Mouse (Mus musculus) intestine, embryonic 16.5 days (tissue): ENCODE measurements around the gene Masp1. TPM values are rescaled to one million over a fixed set of nuclear protein-coding genes. Genes with fewer than 3 reads are reported as not detected.

Source experiments
- ATAC-seq: fragments of 200-750 bp; cut with Nextera tagmentation; 2 replicates; pipeline ENCODE4 v1.8.0; 2017; ENCODE audit warnings: moderate TSS enrichment, moderate library complexity
- H3K27ac ChIP-seq: fragments of 300-500 bp; sonication (generic); 2 replicates; pipeline ENCODE4 v1.5.1; 2014; ENCODE audit warnings: mild to moderate bottlenecking, low read length
- H3K27me3 ChIP-seq: fragments of 300-500 bp; sonication (generic); replicated peaks from 2 replicates; pipeline ENCODE4 v1.6.1; 2014; ENCODE audit warnings: low read length, control low read depth, mixed read lengths; ENCODE audit not compliant: control insufficient read depth, insufficient read depth
- H3K36me3 ChIP-seq: fragments of 300-500 bp; sonication (generic); 2 replicates; pipeline ENCODE4 v1.6.1; 2014; ENCODE audit warnings: low read length, control low read depth; ENCODE audit not compliant: control insufficient read depth, insufficient read depth
- H3K4me1 ChIP-seq: fragments of 300-500 bp; sonication (generic); 2 replicates; pipeline ENCODE4 v1.6.1; 2014; ENCODE audit warnings: low read length, control low read depth, mixed read lengths; ENCODE audit not compliant: control insufficient read depth, insufficient read depth
- H3K4me2 ChIP-seq: fragments of 300-500 bp; sonication (generic); 2 replicates; pipeline ENCODE4 v1.6.1; 2014; ENCODE audit warnings: low read depth, low read length, control low read depth
- H3K4me3 ChIP-seq: fragments of 300-500 bp; sonication (generic); 2 replicates; pipeline ENCODE4 v1.5.1; 2014; ENCODE audit warnings: mild to moderate bottlenecking, low read length
- H3K9ac ChIP-seq: fragments of 300-500 bp; sonication (generic); 2 replicates; pipeline ENCODE4 v1.6.1; 2014; ENCODE audit warnings: low read depth, low read length
- H3K9me3 ChIP-seq: fragments of 300-500 bp; sonication (generic); 2 replicates; pipeline ENCODE4 v1.6.1; 2016; ENCODE audit warnings: low read length, control low read depth; ENCODE audit not compliant: control insufficient read depth
- WGBS: fragments of 180-500 bp; shearing (Covaris S2); extraction: QIAGEN DNeasy Blood & Tissue Kit; methylation state at CpG from one replicate; pipeline ENCODE4 v1.1.7; 2014; 5-methylcytosine and 5-hydroxymethylcytosine counted together
- polyA plus RNA-seq: library from polyadenylated mRNA; unstranded; fragments of >200 nt; fragmentation: Nextera tagmentation; extraction: Ambion mirVana; gene quantifications from 2 replicates; pipeline ENCODE4 v1.2.1, GENCODE M21; 2015

Gene Masp1
- polyA plus RNA-seq, 1 experiment from 2014 or later: 4.3 TPM

DNA sequence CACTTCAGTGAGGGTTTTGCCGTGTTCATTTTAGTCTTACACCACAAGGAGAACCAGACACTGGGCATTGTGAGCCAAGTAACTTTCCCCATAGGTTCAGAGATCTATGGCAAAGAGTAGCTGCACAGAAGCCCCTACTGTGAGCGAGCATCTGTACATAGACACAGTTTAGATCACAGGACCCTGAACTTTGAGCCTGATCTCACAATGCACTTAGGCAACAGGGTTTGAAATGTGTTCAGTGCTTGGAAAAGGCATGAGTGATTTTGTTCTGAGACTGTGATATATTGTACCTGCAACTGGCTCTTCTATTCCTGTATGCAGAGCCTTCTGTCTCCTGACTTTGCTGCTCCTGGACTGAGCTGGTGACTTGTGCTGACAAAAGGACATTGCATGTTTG, 19.3 kb downstream of the Masp1 start:
- Histone ChIP-seq H3K9ac (no peak overlapping the region), H3K4me3 (no peak overlapping the region), H3K36me3 (no peaks in the 10 kb centered on the region), H3K27me3 (no peaks in the 10 kb centered on the region), H3K4me2 (no peak overlapping the region), H3K27ac (no peak overlapping the region), H3K9me3 (no peaks in the 10 kb centered on the region), H3K4me1 (peaks cover 10% of the 10 kb centered on the region; the same call in 1 of the 2 replicates)
- WGBS: 87% methylated on average over 2 of the region's 2 CpGs
- no peak for ATAC-seq

DNA sequence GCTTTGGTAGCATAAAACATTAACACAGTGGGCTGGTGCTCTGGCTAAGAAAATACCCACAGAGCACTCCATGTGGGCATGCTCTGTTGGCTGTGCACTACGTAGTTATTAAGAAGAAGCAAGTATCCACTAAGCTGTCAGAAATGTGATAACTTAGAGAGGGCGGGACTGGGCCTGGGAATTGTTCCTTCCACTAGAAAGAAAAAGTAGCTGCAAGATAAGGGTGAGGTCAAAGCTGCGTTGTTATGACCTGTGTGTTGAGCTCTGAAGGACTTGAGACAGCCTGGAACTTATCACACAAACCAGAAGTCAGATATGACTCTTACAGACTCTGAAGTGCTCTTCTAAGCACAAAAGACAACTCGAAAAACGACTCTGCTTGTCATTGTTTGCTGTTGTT, 20.1 kb downstream of the Masp1 start:
- H3K27ac ChIP-seq: no peak overlapping the region

DNA sequence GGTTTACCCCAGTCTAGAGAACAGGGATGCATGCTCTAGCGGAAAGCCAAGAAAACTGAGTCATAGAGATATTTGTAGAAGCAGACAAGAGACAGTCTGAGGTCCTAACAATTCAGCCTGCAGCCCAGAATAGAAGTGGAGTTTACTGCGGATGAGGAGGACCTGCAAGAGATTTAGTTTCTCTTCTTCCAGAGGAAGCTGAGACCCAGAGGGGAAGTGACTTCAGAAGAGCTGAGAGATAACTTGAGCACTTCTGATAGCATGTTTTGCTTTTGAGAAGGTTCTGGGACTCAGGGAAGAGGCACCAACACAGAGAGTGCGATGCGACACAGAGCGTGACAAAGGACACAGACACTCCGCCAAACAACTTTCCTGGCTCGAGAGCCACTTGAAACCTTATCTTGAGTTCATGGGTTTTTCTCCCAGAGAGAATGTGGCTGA, 21.9 kb downstream of the Masp1 start:
- peak overlapping the region; percentile 4; the same call in 1 of the 2 replicates for H3K27ac ChIP-seq
- H3K4me2 ChIP-seq: no peak overlapping the region
- peaks cover 10% of the 10 kb centered on the region; the same call in 1 of the 2 replicates for H3K4me1 ChIP-seq
- no peak overlapping the region for H3K4me3 ChIP-seq
- ATAC-seq: no peak
- H3K9me3 ChIP-seq: no peaks in the 10 kb centered on the region
- 58% methylated on average over 7 of the region's 7 CpGs for WGBS
- no peak overlapping the region for H3K9ac ChIP-seq
- H3K27me3 ChIP-seq: no peaks in the 10 kb centered on the region
- no peaks in the 10 kb centered on the region for H3K36me3 ChIP-seq

More for the DNA sequence above, 20.1 kb downstream of the Masp1 start:
- no peak overlapping the region for H3K4me3 ChIP-seq
- H3K4me1 ChIP-seq: peaks cover 10% of the 10 kb centered on the region; the same call in 1 of the 2 replicates
- H3K36me3 ChIP-seq: no peaks in the 10 kb centered on the region
- WGBS: 60% methylated on average over 5 of the region's 5 CpGs
- H3K9me3 ChIP-seq: no peaks in the 10 kb centered on the region
- no peak overlapping the region for H3K9ac ChIP-seq
- no peaks in the 10 kb centered on the region for H3K27me3 ChIP-seq
- no peak for ATAC-seq
- no peak overlapping the region for H3K4me2 ChIP-seq

DNA sequence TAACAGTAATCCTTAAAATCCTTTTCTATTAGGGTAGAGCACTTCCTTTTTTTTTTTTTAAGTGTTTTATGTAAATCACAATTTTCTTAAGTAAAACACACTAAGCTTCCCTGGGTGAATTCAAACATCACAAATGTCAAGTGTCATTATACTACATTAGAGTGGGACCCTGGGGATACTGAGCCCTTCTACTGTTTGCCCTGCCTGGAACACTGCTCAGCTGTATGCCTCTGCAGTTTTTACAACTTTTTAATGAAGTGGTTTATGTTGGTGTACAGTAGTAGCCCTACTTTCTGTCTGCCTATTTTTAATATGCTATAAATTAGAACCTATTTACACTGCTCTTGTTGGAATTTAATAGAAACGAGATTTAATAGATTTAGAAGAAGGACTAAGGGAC, 22.7 kb downstream of the Masp1 start:
- Histone ChIP-seq H3K4me1 (peaks cover 10% of the 10 kb centered on the region; the same call in 1 of the 2 replicates), H3K27ac (no peak overlapping the region), H3K4me2 (no peak overlapping the region), H3K9ac (no peak overlapping the region), H3K27me3 (no peaks in the 10 kb centered on the region), H3K36me3 (no peaks in the 10 kb centered on the region), H3K4me3 (no peak overlapping the region), H3K9me3 (no peaks in the 10 kb centered on the region)
- ATAC-seq: no peak
- 31% methylated on average over 1 of the region's 1 CpGs for WGBS

DNA sequence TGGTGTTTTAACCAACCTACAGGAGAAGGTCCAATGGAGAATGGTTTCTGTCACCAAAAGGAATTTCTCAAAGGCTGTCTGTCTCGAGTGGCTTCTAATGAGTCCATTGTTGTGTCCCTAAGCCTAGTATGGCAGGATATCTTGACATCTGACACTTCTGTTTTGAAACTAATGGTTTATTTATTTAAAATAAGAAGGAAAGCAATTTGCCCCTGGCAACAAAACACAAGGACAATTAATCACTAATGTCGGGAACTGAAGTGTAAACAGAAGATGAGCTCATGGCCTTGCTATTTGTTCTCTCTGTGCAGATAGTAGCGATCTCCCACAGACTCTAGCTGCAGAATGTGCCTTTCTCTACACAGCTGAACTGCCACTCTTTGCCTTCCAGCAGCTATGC, 23.2 kb downstream of the Masp1 start:
- peak; percentile 83 for ATAC-seq
- WGBS: 11% methylated on average over 3 of the region's 3 CpGs
- no peak overlapping the region for H3K27ac ChIP-seq

DNA sequence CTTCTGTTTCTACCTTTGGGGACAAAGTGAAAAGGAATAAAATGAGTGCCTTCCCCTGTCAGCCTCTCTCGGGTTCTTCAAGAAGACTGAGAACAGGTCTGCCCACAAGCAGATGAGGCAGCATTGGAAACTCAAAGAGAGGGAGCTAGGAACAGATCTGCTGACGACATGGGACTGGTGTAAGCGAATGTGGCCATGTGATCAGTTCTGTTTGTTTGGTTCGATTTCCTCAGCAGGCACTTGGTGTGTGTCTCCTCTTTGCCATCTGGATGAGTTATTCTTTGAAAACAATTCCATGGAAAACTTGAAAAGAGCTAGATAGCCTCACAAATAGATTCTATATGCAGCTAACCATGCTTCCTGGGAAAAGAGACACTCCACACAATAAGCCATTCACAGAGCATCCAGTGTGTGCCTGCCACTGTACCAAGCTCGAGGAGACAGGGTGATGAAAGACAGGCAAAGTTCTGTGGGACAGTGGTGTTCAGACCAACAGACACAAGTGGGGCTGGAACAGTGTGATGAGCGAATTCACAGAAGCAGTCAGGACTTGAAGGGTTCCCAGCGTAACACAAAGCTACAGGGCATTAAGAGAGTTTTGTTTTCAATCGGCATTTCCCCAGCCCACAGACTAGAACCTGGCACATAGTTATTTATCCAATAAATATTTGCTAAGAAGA, 24.2 kb downstream of the Masp1 start:
- Histone ChIP-seq H3K4me1 (peaks cover 10% of the 10 kb centered on the region; the same call in 1 of the 2 replicates), H3K4me2 (no peak overlapping the region), H3K27ac (no peak overlapping the region), H3K9ac (no peak overlapping the region), H3K27me3 (no peaks in the 10 kb centered on the region), H3K4me3 (no peak overlapping the region), H3K9me3 (no peaks in the 10 kb centered on the region), H3K36me3 (no peaks in the 10 kb centered on the region)
- 59% methylated on average over 8 of the region's 8 CpGs for WGBS
- no peak for ATAC-seq

More for the DNA sequence above, 23.2 kb downstream of the Masp1 start:
- peaks cover 10% of the 10 kb centered on the region; the same call in 1 of the 2 replicates for H3K4me1 ChIP-seq
- no peaks in the 10 kb centered on the region for H3K27me3 ChIP-seq
- H3K36me3 ChIP-seq: no peaks in the 10 kb centered on the region
- no peak overlapping the region for H3K4me2 ChIP-seq
- no peak overlapping the region for H3K9ac ChIP-seq
- no peaks in the 10 kb centered on the region for H3K9me3 ChIP-seq
- H3K4me3 ChIP-seq: no peak overlapping the region

DNA sequence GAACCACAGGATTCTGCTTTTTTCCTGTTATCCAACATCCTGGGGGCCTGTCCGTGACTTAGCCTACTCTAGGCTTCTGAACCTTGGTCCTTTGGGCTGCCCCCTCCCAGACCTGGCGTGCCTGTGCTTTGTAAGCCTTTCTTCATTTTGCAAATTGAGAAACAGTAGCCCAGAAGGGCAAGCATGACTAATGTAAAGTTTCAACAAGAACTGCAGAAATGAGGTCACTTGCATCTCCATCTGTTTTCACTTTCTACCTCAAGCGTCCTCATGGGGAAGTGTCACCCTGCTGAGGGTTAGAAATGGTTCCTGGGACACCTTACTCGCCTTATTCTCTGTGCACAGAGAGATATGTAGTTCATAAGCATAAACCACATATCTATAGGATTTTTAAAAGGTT, 27.8 kb downstream of the Masp1 start:
- H3K4me1 ChIP-seq: no peaks in the 10 kb centered on the region
- no peak for ATAC-seq
- no peak overlapping the region for H3K4me3 ChIP-seq
- no peak overlapping the region for H3K9ac ChIP-seq
- no peaks in the 10 kb centered on the region for H3K9me3 ChIP-seq
- 79% methylated on average over 4 of the region's 4 CpGs for WGBS
- H3K27me3 ChIP-seq: no peaks in the 10 kb centered on the region
- no peak overlapping the region for H3K27ac ChIP-seq
- no peaks in the 10 kb centered on the region for H3K36me3 ChIP-seq
- no peak overlapping the region for H3K4me2 ChIP-seq

DNA sequence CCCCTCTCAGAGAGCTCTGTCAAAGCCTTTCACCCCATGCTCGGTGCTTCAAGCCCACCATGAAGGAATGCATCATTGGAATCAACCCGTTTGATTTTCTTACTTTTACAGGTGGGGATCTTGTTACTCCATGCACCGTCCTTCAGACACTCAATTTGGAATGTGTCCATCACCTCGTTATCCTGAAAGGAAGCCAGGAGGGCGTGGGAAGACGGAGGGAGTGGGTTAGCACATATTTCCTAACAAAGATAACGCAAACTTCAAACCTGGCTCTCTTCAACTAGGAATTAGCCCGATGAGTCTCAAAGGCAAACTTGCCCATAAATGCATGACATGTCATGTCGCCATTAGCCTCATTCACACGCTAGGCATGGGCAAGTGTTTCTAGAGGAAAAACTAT, 37.3 kb downstream of the Masp1 start:
- H3K27me3 ChIP-seq: no peaks in the 10 kb centered on the region
- no peak overlapping the region for H3K4me3 ChIP-seq
- no peaks in the 10 kb centered on the region for H3K9me3 ChIP-seq
- no peaks in the 10 kb centered on the region for H3K4me1 ChIP-seq
- no peak overlapping the region for H3K27ac ChIP-seq
- WGBS: 90% methylated on average over 10 of the region's 10 CpGs
- H3K9ac ChIP-seq: no peak overlapping the region
- no peak for ATAC-seq
- no peaks in the 10 kb centered on the region for H3K36me3 ChIP-seq
- no peak overlapping the region for H3K4me2 ChIP-seq

DNA sequence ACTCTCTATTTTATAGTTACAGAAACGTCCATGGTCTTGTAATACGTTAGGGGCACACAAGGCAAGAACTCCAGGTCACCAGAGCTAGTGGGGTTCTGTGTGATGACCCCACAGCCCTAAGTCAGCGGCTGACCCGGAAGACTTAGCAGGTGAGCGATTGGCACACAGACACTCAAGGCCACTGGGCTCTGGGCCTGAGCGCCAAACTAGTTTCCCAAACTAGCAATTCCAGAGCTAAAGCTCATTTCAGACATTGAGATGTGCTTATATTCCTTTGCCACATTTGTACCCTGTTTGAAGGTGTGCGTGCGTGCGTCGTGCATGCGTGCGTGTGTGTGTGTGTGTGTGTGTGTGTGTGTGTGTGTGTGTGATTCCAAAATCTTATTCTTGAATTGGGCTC, 37.8 kb downstream of the Masp1 start:
- Histone ChIP-seq H3K9ac (no peak overlapping the region), H3K9me3 (no peaks in the 10 kb centered on the region), H3K4me2 (no peak overlapping the region), H3K4me1 (no peaks in the 10 kb centered on the region), H3K4me3 (no peak overlapping the region), H3K27me3 (no peaks in the 10 kb centered on the region), H3K27ac (no peak overlapping the region), H3K36me3 (no peaks in the 10 kb centered on the region)
- WGBS: 94% methylated on average over 12 of the region's 12 CpGs
- no peak for ATAC-seq

DNA sequence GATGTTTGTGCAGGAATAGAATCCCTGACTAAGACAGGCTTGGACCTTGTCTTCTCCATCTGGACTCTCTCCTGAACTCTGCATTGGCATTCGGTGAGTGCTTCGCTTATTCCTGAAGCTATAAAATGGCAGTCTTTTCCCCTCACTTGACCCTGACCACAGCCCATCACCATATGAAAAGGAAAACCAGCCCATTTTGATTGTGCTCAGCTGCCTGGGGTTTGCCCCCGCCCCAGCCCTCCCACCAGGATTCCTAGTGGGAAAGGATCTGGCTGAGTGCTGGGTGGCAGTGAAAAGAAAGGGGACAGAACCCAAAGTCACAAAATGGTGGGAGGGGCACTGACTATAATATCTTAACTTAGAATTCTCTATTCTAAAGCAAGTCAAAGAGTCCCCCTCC, 38.4 kb downstream of the Masp1 start:
- WGBS: 79% methylated on average over 3 of the region's 3 CpGs
- Histone ChIP-seq H3K9ac (no peak overlapping the region), H3K4me3 (no peak overlapping the region), H3K9me3 (no peaks in the 10 kb centered on the region), H3K27ac (no peak overlapping the region), H3K4me1 (no peaks in the 10 kb centered on the region), H3K4me2 (no peak overlapping the region), H3K36me3 (no peaks in the 10 kb centered on the region), H3K27me3 (no peaks in the 10 kb centered on the region)
- ATAC-seq: no peak
